ENCODE assay signal across 7 mouse cellular contexts in genomic region chr7:90059629-90060301, GRCm38 (mm10).
DNase-seq lines count a peak whose midpoint lies in the region; ATAC-seq and TF ChIP-seq lines count a peak whose summit lies in the region.

No protein-coding gene starts in this region.

- intact Hi-C loops in left cerebral cortex, adult 2 months (cut with DNase I): loop anchor here (1.0 kb wide), 1 partner anchor 71 kb away; the partner anchor contains the start of gene Picalm

- peaks cover 8% of the 10 kb centered on the region for H3K4me1 ChIP-seq in testis, adult 2 months (ENCODE audit: control insufficient read depth, insufficient read depth, low read length)
- H3K4me1 ChIP-seq in forebrain, embryonic 15.5 days: no peaks in the 10 kb centered on the region

- peak; percentile 76 for ATAC-seq in megakaryocyte, adult 5-6 weeks (ENCODE audit: poor library complexity, severe bottlenecking)
- ATAC-seq in forebrain, embryonic 15.5 days (replicated peaks): no peak

- DNase-seq in testis, postnatal 10 days (ENCODE audit: low spot score): no peak
- DNase-seq in forelimb bud, embryonic 11.5 days (ENCODE audit: low read depth, low spot score): peak; percentile 28
- DNase-seq in left cerebral cortex, adult 2 months (ENCODE audit: extremely low spot score in 1 of 2, low spot score in 2 of 2): peak in 1 of 2 experiments; percentile 27
- no peak for DNase-seq in adipocyte (ENCODE audit: low spot score)

- TF ChIP-seq CTCF in testis, adult 2 months (IDR thresholded peaks at IDR 0.05; ENCODE audit: control insufficient read depth, insufficient read depth, insufficient replicate concordance, low read depth, low read length): no peak
- no peak for TF ChIP-seq CTCF in left cerebral cortex, adult 2 months (IDR thresholded peaks at IDR 0.05)

- H3K4me3 ChIP-seq in testis, adult 2 months (ENCODE audit: control insufficient read depth, low read depth, low read length): no peak overlapping the region
- no peak overlapping the region for H3K4me3 ChIP-seq in left cerebral cortex, adult 2 months
- no peak overlapping the region for H3K4me3 ChIP-seq in forebrain, embryonic 15.5 days

- no peak overlapping the region for H3K9ac ChIP-seq in forebrain, embryonic 15.5 days (replicated peaks)

- no peak overlapping the region for H3K4me2 ChIP-seq in forebrain, embryonic 15.5 days (replicated peaks)

- no peaks in the 10 kb centered on the region for H3K36me3 ChIP-seq in testis, adult 2 months (ENCODE audit: control insufficient read depth, insufficient read depth, low read length)
- H3K36me3 ChIP-seq in forebrain, embryonic 15.5 days: no peaks in the 10 kb centered on the region

- H3K27ac ChIP-seq in testis, adult 2 months (ENCODE audit: control insufficient read depth, insufficient read depth, low read depth, low read length): peak overlapping the region; percentile 20; the same call in 1 of the 2 replicates
- peak overlapping the region; percentile 76 for H3K27ac ChIP-seq in left cerebral cortex, adult 2 months
- no peak overlapping the region for H3K27ac ChIP-seq in forebrain, embryonic 15.5 days (replicated peaks)

- no peaks in the 10 kb centered on the region for H3K9me3 ChIP-seq in forebrain, embryonic 15.5 days

- H3K27me3 ChIP-seq in testis, adult 2 months (ENCODE audit: control insufficient read depth, insufficient read depth, low read length): no peaks in the 10 kb centered on the region
- H3K27me3 ChIP-seq in forebrain, embryonic 15.5 days: no peaks in the 10 kb centered on the region

- TF ChIP-seq POLR2A in testis, adult 2 months (IDR thresholded peaks at IDR 0.05; ENCODE audit: control insufficient read depth, low read depth, low read length): no peak

- 66% methylated on average over 6 of the region's 6 CpGs for WGBS in forebrain, embryonic 15.5 days
